8 mouse cellular contexts compared by ENCODE assay signal in the genomic region with DNA sequence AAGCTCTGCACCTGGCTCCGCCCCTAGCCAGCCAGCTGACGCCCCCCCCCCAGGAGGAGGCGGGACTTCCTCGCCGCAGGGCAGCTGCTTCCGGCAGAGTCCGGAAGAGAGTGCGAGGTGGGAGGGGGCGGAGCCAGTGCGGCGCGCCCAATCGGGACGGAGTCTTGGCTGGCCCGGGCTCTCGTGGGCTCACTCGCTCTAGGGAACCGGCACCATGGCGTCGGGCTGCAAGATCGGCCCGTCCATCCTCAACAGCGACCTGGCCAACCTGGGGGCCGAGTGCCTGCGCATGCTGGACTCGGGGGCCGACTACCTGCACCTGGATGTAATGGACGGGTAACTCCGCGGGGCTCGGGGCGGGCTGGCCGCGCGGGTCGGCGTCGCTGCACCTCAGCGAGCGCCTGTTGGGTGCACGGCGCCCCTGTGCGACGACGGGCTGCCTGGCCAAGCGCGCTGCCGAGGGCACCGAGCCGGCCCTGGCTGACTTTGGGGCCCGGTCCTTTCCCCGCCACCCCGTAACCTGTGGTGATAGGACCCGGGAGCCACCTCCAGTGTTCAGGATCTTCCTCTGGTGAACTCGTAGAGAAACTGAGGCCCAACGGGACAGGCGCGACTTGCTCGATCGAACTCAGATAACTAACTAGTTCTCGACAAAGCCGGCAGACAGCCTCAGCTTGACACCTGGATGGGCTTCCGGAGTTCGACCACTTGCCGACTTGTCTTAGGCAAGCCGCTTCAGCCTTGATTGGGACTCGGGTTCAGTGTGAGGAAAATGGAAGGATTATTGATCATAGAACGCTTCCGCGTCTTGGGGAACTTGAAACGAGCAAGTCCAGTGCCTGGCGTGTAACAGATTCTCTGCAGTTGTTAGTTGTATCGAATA. TPM values are rescaled to one million over a fixed set of nuclear protein-coding genes. Genes with fewer than 3 reads are reported as not detected.
DNase-seq lines count a peak whose midpoint lies in the region; ATAC-seq and TF ChIP-seq lines count a peak whose summit lies in the region.

A gene (plus strand): TSS at position 139 of the 883 bp plus-strand sequence.

- no peak for TF ChIP-seq EP300 in liver, embryonic 14.5 days (IDR thresholded peaks at IDR 0.05; ENCODE audit: low read depth)
- no peak for TF ChIP-seq EP300 in stomach, postnatal 0 days (optimal IDR thresholded peaks at IDR 0.05)

- no peaks in the 10 kb centered on the region for H3K9me3 ChIP-seq in forebrain, embryonic 10.5 days
- H3K9me3 ChIP-seq in heart, embryonic 15.5 days (replicated peaks), result no peaks in the 10 kb centered on the region
- H3K9me3 ChIP-seq in liver, embryonic 14.5 days (ENCODE audit: control insufficient read depth, low read length), result no peaks in the 10 kb centered on the region
- no peaks in the 10 kb centered on the region for H3K9me3 ChIP-seq in neural tube, embryonic 11.5 days (ENCODE audit: control insufficient read depth, low read length)
- no peaks in the 10 kb centered on the region for H3K9me3 ChIP-seq in stomach, postnatal 0 days (ENCODE audit: control insufficient read depth, low read length)

- peak within 1 kb of the TSS; percentile 84 for H3K4me3 ChIP-seq in forebrain, embryonic 10.5 days
- H3K4me3 ChIP-seq in heart, embryonic 15.5 days, result peak within 1 kb of the TSS; percentile 89
- H3K4me3 ChIP-seq in liver, embryonic 14.5 days (ENCODE audit: insufficient read depth in 1 of 2, low read depth in 2 of 2, low read length in 2 of 2), result peak within 1 kb of the TSS; percentile 74 to 98
- H3K4me3 ChIP-seq in neural tube, embryonic 11.5 days (ENCODE audit: low read depth, low read length), result peak within 1 kb of the TSS; percentile 85
- H3K4me3 ChIP-seq in stomach, postnatal 0 days (ENCODE audit: low read depth, low read length), result peak within 1 kb of the TSS; percentile 80

- H3K9ac ChIP-seq in heart, embryonic 15.5 days, result peak within 1 kb of the TSS; percentile 81
- H3K9ac ChIP-seq in liver, embryonic 14.5 days (replicated peaks), result peak within 1 kb of the TSS; percentile 88
- H3K9ac ChIP-seq in neural tube, embryonic 11.5 days (ENCODE audit: low read length), result peak within 1 kb of the TSS; percentile 87
- peak within 1 kb of the TSS; percentile 84 for H3K9ac ChIP-seq in stomach, postnatal 0 days (ENCODE audit: low read length)

- H3K4me1 ChIP-seq in forebrain, embryonic 10.5 days, result peaks cover 15% of the 10 kb centered on the region
- H3K4me1 ChIP-seq in heart, embryonic 15.5 days (replicated peaks), result peaks cover 14% of the 10 kb centered on the region
- peaks cover 14 to 17% of the 10 kb centered on the region in 2 experiments for H3K4me1 ChIP-seq in liver, embryonic 14.5 days (replicated peaks; ENCODE audit: control insufficient read depth in 2 of 2, insufficient read depth in 2 of 2, low read length in 1 of 2)
- no peaks in the 10 kb centered on the region for H3K4me1 ChIP-seq in neural tube, embryonic 11.5 days (ENCODE audit: control insufficient read depth, insufficient read depth, low read length)
- no peaks in the 10 kb centered on the region; the same call in 1 of the 2 replicates for H3K4me1 ChIP-seq in stomach, postnatal 0 days (replicated peaks; ENCODE audit: control insufficient read depth, insufficient read depth)

- ATAC-seq in CD4-positive, CD25-positive, alpha-beta regulatory T cell, adult 4 months, result peak; percentile 99
- ATAC-seq in heart, embryonic 15.5 days (replicated peaks; ENCODE audit: insufficient number of reproducible peaks, insufficient read depth, low FRiP score, low read depth), result peak; percentile 100
- peak; percentile 99 for ATAC-seq in liver, embryonic 14.5 days (ENCODE audit: insufficient read depth)
- peak; percentile 100 for ATAC-seq in neural tube, embryonic 11.5 days (ENCODE audit: insufficient read depth, low FRiP score, low TSS enrichment)
- ATAC-seq in stomach, postnatal 0 days (ENCODE audit: low FRiP score, low TSS enrichment), result peak; percentile 100

- peak within 1 kb of the TSS; percentile 93 for H3K27ac ChIP-seq in forebrain, embryonic 10.5 days
- peak within 1 kb of the TSS; percentile 80 for H3K27ac ChIP-seq in heart, embryonic 15.5 days
- peak within 1 kb of the TSS; percentile 47 for H3K27ac ChIP-seq in liver, embryonic 14.5 days
- H3K27ac ChIP-seq in neural tube, embryonic 11.5 days (ENCODE audit: low read depth, low read length), result 0 out of 2 replicates have a peak within 1 kb of the TSS, but pooled peaks have one; percentile 27
- H3K27ac ChIP-seq in stomach, postnatal 0 days (replicated peaks), result peak within 1 kb of the TSS; percentile 82

- TF ChIP-seq CTCF in liver, embryonic 14.5 days (IDR thresholded peaks at IDR 0.05; ENCODE audit: low read depth), result no peak
- TF ChIP-seq CTCF in stomach, postnatal 0 days (IDR thresholded peaks at IDR 0.05; ENCODE audit: low read depth), result peak; percentile 6; the same call in 1 of the 2 replicates

- H3K4me2 ChIP-seq in heart, embryonic 15.5 days, result peak within 1 kb of the TSS; percentile 76
- peak within 1 kb of the TSS; percentile 88 for H3K4me2 ChIP-seq in liver, embryonic 14.5 days (ENCODE audit: low read depth)
- H3K4me2 ChIP-seq in neural tube, embryonic 11.5 days (ENCODE audit: low read depth), result peak within 1 kb of the TSS; percentile 49
- H3K4me2 ChIP-seq in stomach, postnatal 0 days (replicated peaks; ENCODE audit: low read depth), result peak within 1 kb of the TSS; percentile 73

- 0 out of 2 replicates have a peak, but pooled peaks cover under 1% of the 10 kb centered on the region for H3K36me3 ChIP-seq in forebrain, embryonic 10.5 days (replicated peaks)
- H3K36me3 ChIP-seq in heart, embryonic 15.5 days, result no peaks in the 10 kb centered on the region
- no peaks in the 10 kb centered on the region for H3K36me3 ChIP-seq in liver, embryonic 14.5 days (replicated peaks; ENCODE audit: control insufficient read depth, insufficient read depth, low read depth)
- H3K36me3 ChIP-seq in neural tube, embryonic 11.5 days (ENCODE audit: control insufficient read depth, insufficient read depth, low read length), result no peaks in the 10 kb centered on the region
- H3K36me3 ChIP-seq in stomach, postnatal 0 days (ENCODE audit: control insufficient read depth, insufficient read depth, low read length), result no peaks in the 10 kb centered on the region

- WGBS in forebrain, embryonic 10.5 days, result under 1% methylated on average over 72 of the region's 73 CpGs
- WGBS in heart, embryonic 15.5 days, result under 1% methylated on average over 73 of the region's 73 CpGs
- whole genome bisulfite sequencing in liver, embryonic 14.5 days (ENCODE audit: insufficient replicate concordance), result under 1% methylated on average over 71 of the region's 73 CpGs
- under 1% methylated on average over 73 of the region's 73 CpGs for WGBS in neural tube, embryonic 11.5 days
- WGBS in stomach, postnatal 0 days, result under 1% methylated on average over 70 of the region's 73 CpGs

- DNase-seq in c-Kit-negative CD71-positive TER-119-positive erythroid progenitor cells, embryonic 14.5 days (ENCODE audit: low read depth, low spot score), result peak; percentile 83
- peak; percentile 92 for DNase-seq in forebrain, embryonic 10.5 days (ENCODE audit: extremely low spot score, low spot score)
- DNase-seq in kidney, postnatal 25 days, result peak; percentile 94 to 97
- DNase-seq in liver, embryonic 14.5 days (ENCODE audit: low read depth in 3 of 3, low spot score in 3 of 3), result peak; percentile 81 to 85 (median 83)
- peak; percentile 96 for DNase-seq in neural tube, embryonic 11.5 days (ENCODE audit: low spot score)
- peak; percentile 97 for DNase-seq in stomach, postnatal 0 days (ENCODE audit: low spot score)

- no peaks in the 10 kb centered on the region for H3K27me3 ChIP-seq in forebrain, embryonic 10.5 days (ENCODE audit: poor library complexity, severe bottlenecking)
- no peaks in the 10 kb centered on the region for H3K27me3 ChIP-seq in heart, embryonic 15.5 days
- H3K27me3 ChIP-seq in liver, embryonic 14.5 days (ENCODE audit: control insufficient read depth, insufficient read depth, low read length), result no peaks in the 10 kb centered on the region
- H3K27me3 ChIP-seq in neural tube, embryonic 11.5 days (ENCODE audit: control insufficient read depth, insufficient read depth, low read length), result no peaks in the 10 kb centered on the region
- no peaks in the 10 kb centered on the region for H3K27me3 ChIP-seq in stomach, postnatal 0 days (ENCODE audit: control insufficient read depth, insufficient read depth, low read length)

RNA-seq across cellular contexts. Expression of the gene that starts here (rescaled TPM):
- 10 to 100 TPM; 48.0 to 48.3 TPM for polyA plus RNA-seq in CD4-positive, CD25-positive, alpha-beta regulatory T cell, adult 4 months (2017; shearing (Covaris generic))
- polyA plus RNA-seq in forebrain, embryonic 10.5 days (2016; fragmentation: Nextera tagmentation; extraction: Ambion mirVana), result 53.4 and 56.0 TPM in 2 replicates
- 25.1 and 29.3 TPM in 2 replicates for polyA plus RNA-seq in heart, embryonic 15.5 days (2015; fragmentation: Nextera tagmentation; extraction: Ambion mirVana)
- polyA plus RNA-seq in liver, embryonic 14.5 days (2012; rRNA removed), result 7.4 and 11.5 TPM in 2 replicates
- polyA plus RNA-seq in liver, embryonic 14.5 days (2014; fragmentation: Nextera tagmentation; extraction: Ambion mirVana), result 27.4 and 31.2 TPM in 2 replicates
- 51.1 and 54.5 TPM in 2 replicates for polyA plus RNA-seq in neural tube, embryonic 11.5 days (2014; fragmentation: Nextera tagmentation; extraction: Ambion mirVana)
- polyA plus RNA-seq in stomach, postnatal 0 days (2015; fragmentation: Nextera tagmentation; extraction: Ambion mirVana), result 30.8 and 31.5 TPM in 2 replicates

Comparison
In these comparisons a context has a peak if more than half of its experiments do, and no peak if none do; other contexts are left out.
1. Peak in every context shown above with its lines: DNase-seq, ATAC-seq, H3K4me3 ChIP-seq and H3K27ac ChIP-seq.
2. H3K27ac ChIP-seq: peak in every context shown above with its lines; median percentile 93 in forebrain, embryonic 10.5 days; 82 in stomach, postnatal 0 days; 80 in heart, embryonic 15.5 days; 47 in liver, embryonic 14.5 days; 27 in neural tube, embryonic 11.5 days.